Mouse (Mus musculus) olfactory bulb, adult 2 months (tissue): ENCODE results near the gene Cacna1c. TPM values are rescaled to one million over a fixed set of nuclear protein-coding genes. Genes with fewer than 3 reads are reported as not detected.

Experiments used
- H3K27ac ChIP-seq: fragments of 200-500 bp; 2 replicates; pipeline ENCODE4 v1.5.1; 2012; ENCODE audit warnings: low read depth, low read length; ENCODE audit not compliant: insufficient read depth
- H3K4me1 ChIP-seq: fragments of 200-500 bp; 2 replicates; pipeline ENCODE4 v1.6.1; 2012; ENCODE audit warnings: low read length; ENCODE audit not compliant: control insufficient read depth, insufficient read depth
- H3K4me3 ChIP-seq: fragments of 200-500 bp; 2 replicates; pipeline ENCODE4 v1.5.1; 2012; ENCODE audit warnings: mild to moderate bottlenecking, low read depth, low read length, moderate library complexity; ENCODE audit not compliant: insufficient read depth
- CTCF ChIP-seq: fragments of 200-500 bp; IDR thresholded peaks from 2 replicates; pipeline ENCODE4 v1.5.1; 2012; ENCODE audit warnings: low read depth, mild to moderate bottlenecking, low read length, moderate library complexity; ENCODE audit not compliant: insufficient read depth
- POLR2A ChIP-seq: fragments of 200-500 bp; IDR thresholded peaks from 2 replicates; pipeline ENCODE4 v1.6.1; 2012; ENCODE audit warnings: mild to moderate bottlenecking, low read depth, low read length, moderate library complexity; ENCODE audit not compliant: insufficient read depth
- WGBS: fragments of 180-500 bp; shearing (Covaris S2); methylation state at CpG from one replicate; pipeline ENCODE4 v1.1.7; 2018; 5-methylcytosine and 5-hydroxymethylcytosine counted together
- polyA plus RNA-seq: library from polyadenylated mRNA; stranded (reverse); fragments of >200 nt; gene quantifications from 2 replicates; pipeline ENCODE4 v1.2.4, GENCODE M21; 2012; ENCODE audit warnings: low replicate concordance; ENCODE audit not compliant: missing spikeins, insufficient read depth, insufficient read length

The Cacna1c gene
- polyA plus RNA-seq, 1 experiment: 35.8 TPM

DNA sequence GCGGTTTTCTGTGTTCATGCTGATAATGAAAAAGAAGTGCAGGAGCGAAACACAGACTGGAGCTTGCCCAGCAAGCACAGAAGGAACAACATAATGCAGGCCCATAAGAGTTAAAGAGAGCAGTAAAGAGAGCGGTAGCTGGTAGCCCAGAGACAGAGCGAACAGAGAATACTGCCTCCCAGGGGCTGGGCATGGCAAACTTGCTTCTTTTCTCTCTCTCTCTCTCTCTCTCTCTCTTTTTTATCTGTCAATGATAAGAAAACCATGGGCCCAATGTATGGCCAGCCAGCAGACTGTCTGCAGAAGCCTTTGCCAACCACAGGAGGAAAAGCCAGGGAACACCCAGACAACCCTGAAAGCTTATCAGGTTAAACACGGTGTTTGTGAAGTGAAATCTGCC, 365.4 kb downstream of the Cacna1c start:
- H3K4me1 ChIP-seq: peaks cover 35% of the 10 kb centered on the region
- no peak overlapping the region for H3K4me3 ChIP-seq
- no peak overlapping the region for H3K27ac ChIP-seq
- WGBS: 75% methylated on average over 5 of the region's 5 CpGs
- no peak for TF ChIP-seq CTCF
- TF ChIP-seq POLR2A: no peak

GRCm38 (mm10) chr6:118828187-118828586, 368.0 kb downstream of the Cacna1c start:
- 85% methylated on average over 4 of the region's 4 CpGs for WGBS
- Histone ChIP-seq H3K4me1 (peaks cover 26% of the 10 kb centered on the region), H3K27ac (0 out of 2 replicates have a peak overlapping the region, but pooled peaks have one; percentile 35), H3K4me3 (no peak overlapping the region)
- TF ChIP-seq CTCF: no peak
- no peak for TF ChIP-seq POLR2A

DNA sequence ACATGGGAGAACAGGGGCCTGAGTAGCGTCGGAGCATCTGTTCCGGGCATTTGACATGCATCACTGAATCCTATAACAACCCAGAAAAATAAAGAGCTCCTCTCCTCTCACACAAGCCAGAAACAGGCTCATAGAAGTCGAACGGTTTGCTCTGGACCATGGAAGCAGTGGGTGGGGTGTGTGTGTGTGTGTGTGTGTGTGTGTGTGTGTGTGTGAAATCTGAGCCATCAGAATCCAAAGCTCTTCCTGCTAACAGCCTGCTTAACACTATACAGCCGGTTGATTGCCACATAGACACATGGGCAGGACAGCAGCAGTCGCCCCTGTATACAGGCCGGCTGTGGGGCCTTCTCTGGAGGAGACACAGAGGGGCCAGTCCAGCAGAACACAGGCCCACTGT, 368.7 kb downstream of the Cacna1c start:
- Histone ChIP-seq H3K4me3 (no peak overlapping the region), H3K27ac (0 out of 2 replicates have a peak overlapping the region, but pooled peaks have one; percentile 35), H3K4me1 (peaks cover 23% of the 10 kb centered on the region)
- 44% methylated on average over 8 of the region's 8 CpGs for WGBS
- TF ChIP-seq CTCF (no peak), POLR2A (no peak)

- Histone ChIP-seq H3K27ac (no peak overlapping the region), H3K4me1 (peaks cover 36% of the 10 kb centered on the region), H3K4me3 (no peak overlapping the region)
- TF ChIP-seq CTCF (no peak), POLR2A (no peak)
- WGBS: 50% methylated on average over 6 of the region's 6 CpGs
Measured at GRCm38 (mm10) chr6:118825400-118825871, 370.8 kb downstream of the Cacna1c start.

DNA sequence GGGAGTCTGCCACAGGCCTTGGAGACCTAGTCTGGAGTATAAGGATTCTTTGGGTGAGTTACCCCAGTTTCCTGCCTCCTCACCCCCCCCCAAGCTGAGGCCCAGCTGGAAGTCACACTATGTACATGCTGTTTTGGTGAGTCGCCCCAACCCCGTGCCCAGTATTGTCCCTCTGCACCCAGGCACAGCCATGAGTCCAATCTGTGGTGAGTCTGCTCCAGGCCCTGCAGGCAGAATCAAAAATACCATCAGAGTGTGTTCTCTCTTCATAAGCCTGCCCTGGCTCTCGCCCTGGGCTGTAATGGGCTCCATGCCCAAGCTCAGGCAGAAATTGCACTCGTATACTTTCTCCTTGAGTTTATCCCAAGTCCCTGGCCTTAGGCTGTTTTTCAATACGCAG, 374.7 kb downstream of the Cacna1c start:
- WGBS: 64% methylated on average over 5 of the region's 5 CpGs
- Histone ChIP-seq H3K27ac (peak overlapping the region; percentile 30; the same call in 1 of the 2 replicates), H3K4me1 (peaks cover 40% of the 10 kb centered on the region), H3K4me3 (no peak overlapping the region)
- TF ChIP-seq CTCF (no peak), POLR2A (no peak)

- Histone ChIP-seq H3K4me3 (no peak overlapping the region), H3K4me1 (peaks cover 41% of the 10 kb centered on the region), H3K27ac (no peak overlapping the region)
- 77% methylated on average over 7 of the region's 7 CpGs for WGBS
- no peak for TF ChIP-seq POLR2A
- no peak for TF ChIP-seq CTCF
Measured at GRCm38 (mm10) chr6:118819657-118820056, 376.6 kb downstream of the Cacna1c start.

DNA sequence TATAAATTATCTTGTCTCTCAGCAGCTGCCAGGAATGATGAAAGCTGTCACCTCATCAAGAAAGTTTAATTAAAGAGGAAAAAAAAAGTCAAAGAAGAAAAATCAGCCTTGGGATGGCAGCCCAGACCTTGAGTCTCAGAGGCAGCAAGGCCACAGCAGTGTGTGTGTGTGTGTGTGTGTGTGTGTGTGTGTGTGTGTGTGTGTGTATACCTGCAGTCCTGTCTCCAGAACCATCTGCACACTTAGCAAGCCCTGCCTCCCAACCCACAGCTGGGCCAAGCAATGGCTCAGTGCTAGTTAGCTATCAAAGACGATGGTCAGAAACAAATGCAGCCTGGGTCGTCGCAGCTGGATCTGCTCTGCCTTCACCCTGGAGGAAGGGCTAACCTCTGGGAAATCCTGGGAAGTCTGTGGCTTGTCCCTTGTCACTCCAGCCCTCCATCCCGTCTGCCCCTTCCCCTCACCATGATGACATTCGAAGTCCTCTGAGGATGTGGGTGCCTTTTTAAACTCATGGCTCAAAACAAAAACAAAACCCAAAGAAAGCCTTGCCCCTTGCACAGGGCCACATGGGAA, 378.2 kb downstream of the Cacna1c start:
- H3K27ac ChIP-seq: peak overlapping the region; percentile 34; the same call in 1 of the 2 replicates
- no peak overlapping the region for H3K4me3 ChIP-seq
- peaks cover 45% of the 10 kb centered on the region for H3K4me1 ChIP-seq
- 48% methylated on average over 5 of the region's 5 CpGs for WGBS
- no peak for TF ChIP-seq CTCF
- no peak for TF ChIP-seq POLR2A

DNA sequence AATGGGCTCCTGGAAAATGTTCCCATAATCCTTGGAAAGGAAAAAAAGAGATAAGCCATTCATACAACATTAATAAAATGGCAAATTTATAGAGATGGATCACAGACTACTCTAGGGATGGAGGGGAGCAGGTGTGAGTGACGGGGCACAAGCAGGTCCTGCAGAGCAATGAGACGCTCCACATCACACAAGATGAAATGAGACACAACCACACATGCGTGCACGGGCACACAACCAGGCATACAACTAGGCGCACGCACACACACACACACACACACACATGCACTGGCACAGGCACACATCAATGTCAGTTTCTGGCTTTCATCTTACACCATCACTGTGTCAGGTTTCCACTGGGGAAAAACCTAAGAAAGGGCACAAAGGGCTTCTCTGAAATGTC, 380.0 kb downstream of the Cacna1c start:
- 93% methylated on average over 6 of the region's 6 CpGs for WGBS
- Histone ChIP-seq H3K27ac (no peak overlapping the region), H3K4me3 (no peak overlapping the region), H3K4me1 (peaks cover 43% of the 10 kb centered on the region)
- TF ChIP-seq POLR2A: no peak
- TF ChIP-seq CTCF: no peak

GRCm38 (mm10) chr6:118812556-118812955, 383.7 kb downstream of the Cacna1c start:
- TF ChIP-seq POLR2A (no peak), CTCF (no peak)
- Histone ChIP-seq H3K4me3 (no peak overlapping the region), H3K4me1 (peaks cover 38% of the 10 kb centered on the region), H3K27ac (peak overlapping the region; percentile 40)
- WGBS: 57% methylated on average over 3 of the region's 3 CpGs
